Mouse (Mus musculus) brain, embryonic 14.5 days (tissue): ENCODE data around the gene Rnd2.

Experiments
- CTCF ChIP-seq: fragments of 200-500 bp; IDR thresholded peaks from 2 replicates; pipeline ENCODE4 v1.5.1; 2012; ENCODE audit warnings: inconsistent platforms, mild to moderate bottlenecking, moderate library complexity, borderline replicate concordance; ENCODE audit not compliant: insufficient read depth, insufficient read length; ENCODE audit errors: extremely low read depth
- POLR2A ChIP-seq: fragments of 200-500 bp; IDR thresholded peaks from 2 replicates; pipeline ENCODE4 v1.6.1; 2012; ENCODE audit warnings: mild to moderate bottlenecking, inconsistent platforms, borderline replicate concordance; ENCODE audit not compliant: poor library complexity, insufficient read depth, insufficient read length, severe bottlenecking; ENCODE audit errors: extremely low read depth

GRCm38 (mm10) chr11:101416433-101417100 is 48.2 kb upstream of the Rnd2 start:
- TF ChIP-seq POLR2A = no peak
- TF ChIP-seq CTCF = no peak
